Mouse (Mus musculus) cerebellum, postnatal 4 days (tissue): Measurements from ENCODE around the gene Psma6.
A peak's percentile ranks its signal among the peaks of the same experiment; 100 is the strongest.
"Not testable (repeated sequence)": the region's sequence is repeated elsewhere in the genome, so short reads cannot be mapped to it uniquely, and the experiment has no call there.

ENCODE experiments used
- DNase-seq, 2 experiments: peaks; one replicate each; pipeline ENCODE4 v3.0.0; 2022; ENCODE audit warnings: low spot score in 2 of 2, mixed read lengths in 1 of 2

Psma6 gene

DNA sequence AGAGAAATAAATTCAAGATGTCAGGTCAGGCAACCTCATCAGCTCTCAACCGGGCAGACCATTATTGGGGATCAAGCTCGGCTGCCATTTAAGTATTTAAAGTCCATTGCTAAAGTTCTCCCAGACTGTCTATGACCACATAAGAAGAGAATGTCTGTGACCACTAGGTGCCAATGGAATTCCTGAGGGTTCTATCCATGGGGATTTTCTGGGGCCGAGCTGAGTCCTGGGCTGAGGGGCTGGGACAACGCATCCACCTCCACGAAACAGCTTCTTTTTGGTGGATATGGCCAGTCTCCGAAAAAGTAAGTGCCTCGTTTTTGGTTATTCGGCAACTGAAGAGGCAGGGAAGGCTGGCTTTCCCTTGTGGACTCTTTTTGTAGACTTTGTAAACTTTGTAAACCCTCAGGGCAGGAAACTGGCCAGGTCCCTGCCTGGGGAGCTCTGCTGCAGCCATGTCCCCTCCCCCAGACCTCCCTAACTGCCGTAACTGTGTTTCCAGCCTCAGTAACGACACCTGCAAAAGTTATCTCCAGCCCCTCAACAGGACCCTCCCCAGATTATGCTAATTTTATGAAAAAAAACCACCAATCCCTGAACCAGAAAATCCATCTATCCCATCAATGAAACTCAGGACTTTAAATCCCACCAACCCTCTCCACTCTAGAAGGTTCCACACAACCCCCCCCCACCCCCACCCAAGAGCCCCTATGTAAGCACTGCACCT is at the start of gene Psma6:
Gene Psma6 (plus strand): TSS at position 200 of the 727 bp plus-strand sequence.
- DNase-seq = no peak

DNA sequence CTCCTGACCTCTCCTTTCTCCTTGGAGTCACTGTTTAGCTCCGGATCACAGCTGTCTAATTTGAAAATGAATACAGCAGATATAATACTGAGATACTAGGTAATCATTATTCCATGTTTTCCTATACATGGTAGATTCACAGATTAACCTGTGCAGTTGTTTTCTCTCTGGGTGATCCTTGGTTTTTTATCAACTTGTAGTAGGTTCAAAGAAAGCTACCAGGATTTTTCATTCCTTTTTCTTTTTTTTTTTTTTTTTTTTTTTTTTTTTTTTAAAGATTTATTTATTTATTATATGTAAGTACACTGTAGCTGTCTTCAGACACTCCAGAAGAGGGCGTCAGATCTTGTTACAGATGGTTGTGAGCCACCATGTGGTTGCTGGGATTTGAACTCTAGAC is 45.5 kb upstream of the Psma6 start:
- not testable (repeated sequence) for DNase-seq

DNA sequence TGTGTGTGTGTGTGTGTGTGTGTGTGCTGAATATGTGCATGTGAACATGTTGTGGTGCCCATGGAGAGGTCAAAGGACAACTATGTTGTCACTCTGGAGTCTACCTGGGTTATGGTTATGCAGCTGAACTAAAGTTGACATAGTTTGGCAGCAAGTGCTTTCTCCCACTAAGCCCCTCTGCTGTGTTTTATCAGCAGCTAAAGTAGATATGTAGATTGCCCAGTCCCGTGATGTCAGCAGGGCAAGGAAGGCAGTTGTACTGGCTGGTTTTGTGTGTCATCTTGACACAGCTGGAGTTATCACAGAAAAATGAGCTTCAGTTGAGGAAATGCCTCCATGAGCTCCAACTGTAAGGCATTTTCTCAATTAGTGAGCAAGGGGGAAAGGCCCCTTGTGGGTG is 41.0 kb upstream of the Psma6 start:
- not testable (repeated sequence) for DNase-seq

DNA sequence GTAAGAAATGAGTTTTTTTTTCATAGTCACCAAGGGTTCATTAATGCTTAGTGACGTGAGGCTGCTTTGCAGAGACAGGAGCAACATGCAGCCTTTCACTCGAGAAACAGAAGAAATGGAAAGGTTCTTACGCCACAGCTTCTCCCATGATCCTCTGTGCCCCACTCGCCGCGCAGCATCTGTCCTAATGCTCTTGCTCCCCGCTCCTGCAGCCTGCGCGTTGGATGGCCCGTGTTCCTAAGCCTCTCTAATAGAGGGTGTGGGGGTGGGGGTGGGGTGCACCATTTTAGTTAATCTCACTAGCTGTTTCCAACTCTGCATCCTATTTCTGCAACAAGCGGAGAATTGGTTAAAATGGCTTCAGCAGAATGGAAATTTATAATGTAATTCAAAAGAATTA is 40.0 kb upstream of the Psma6 start:
- DNase-seq = no peak

DNA sequence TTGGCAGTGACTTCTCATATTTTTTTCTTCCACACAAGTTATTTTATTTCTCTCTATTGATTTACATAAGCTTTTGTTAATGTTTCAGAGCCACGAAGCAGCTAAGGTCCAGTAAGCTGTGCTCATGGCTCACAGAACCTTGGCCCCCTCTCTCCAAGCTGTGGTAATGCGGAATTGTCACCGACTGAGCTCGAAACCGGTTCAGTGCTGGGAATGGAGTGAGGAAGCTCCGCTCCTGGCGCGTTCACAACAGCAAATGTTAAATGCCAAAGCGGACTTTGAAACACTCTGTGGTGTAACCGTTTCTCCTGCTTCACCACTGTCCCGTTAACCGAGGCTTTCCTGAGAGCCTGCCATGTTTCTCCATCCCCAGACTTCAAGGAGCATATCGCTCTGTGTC is 39.4 kb upstream of the Psma6 start:
- DNase-seq = no peak

DNA sequence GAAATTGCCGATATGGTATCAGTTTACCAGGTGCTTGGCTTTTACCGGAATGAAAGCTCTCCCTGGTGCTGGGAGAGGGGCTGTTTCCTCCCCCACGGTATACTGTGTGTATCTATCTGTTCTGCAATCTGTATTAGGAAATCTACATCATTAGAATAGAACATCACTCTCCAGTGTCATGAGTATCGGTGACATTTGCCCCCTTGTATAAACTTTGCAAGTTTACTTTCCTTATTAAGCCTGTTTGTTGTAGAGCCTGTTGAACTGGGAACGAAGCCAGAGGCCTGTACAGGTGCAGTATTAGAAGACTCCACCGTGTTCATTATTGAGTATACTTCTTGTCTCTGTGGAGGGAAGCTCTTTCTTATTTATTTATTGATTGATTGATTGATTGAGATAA is 30.6 kb upstream of the Psma6 start:
- no peak for DNase-seq

DNA sequence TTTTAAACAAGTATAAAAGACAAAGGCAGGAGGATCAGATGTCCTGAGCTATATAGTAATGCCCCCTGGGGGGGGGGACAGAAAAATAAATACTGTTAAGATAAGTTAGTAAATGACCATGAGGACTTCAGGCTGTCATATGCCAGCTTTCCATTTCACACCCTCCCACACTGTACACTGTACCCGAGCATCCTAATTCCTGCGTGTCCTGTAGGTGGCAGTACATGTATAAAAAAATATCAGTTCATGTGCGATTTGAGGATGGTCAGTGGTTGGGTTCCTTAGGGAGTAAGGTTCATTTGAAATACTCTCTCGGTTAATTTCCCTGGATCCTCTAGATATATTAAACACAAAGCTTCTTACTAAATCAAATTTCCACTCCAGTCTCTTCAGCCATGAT is 29.1 kb upstream of the Psma6 start:
- DNase-seq = peak in 1 of 2 experiments; percentile 21

DNA sequence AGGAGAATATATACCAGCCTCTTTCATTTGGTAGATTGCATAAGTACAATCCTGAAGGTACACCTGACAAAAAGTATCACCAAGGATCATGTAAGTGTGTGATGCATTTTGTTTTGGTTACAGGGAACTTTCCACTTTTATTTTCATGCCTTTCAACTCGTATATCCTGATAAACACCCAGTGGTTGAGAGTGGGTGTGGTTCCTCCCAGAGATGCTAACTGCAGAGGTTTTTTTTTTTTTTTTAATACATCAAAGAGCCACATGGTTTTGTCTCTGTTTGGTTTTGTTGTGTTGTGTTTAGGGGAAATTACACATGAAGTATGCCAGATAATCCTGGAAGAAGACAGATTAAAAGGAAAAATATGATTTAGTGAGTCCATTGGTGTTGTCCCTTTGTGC is 26.7 kb upstream of the Psma6 start:
- no peak for DNase-seq

DNA sequence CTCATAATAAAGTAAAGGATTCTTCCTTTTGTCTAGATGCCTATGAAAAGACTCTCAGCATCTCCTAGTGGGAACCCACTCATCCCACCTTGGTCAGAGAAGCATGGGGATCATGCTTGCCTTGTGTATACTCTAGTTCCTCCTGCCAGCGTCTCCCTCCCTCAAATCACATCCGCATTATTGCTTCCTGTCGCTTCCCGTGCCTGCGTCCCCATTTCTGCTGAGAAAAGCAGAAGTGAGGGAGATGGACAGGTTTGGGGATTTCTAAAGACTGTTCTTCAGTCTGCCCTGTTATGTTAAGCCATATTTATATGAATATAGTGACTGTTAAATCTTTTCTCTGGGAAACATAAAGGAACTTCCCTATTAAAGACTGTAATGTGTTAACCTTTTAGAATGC is 23.1 kb upstream of the Psma6 start:
- DNase-seq = no peak

DNA sequence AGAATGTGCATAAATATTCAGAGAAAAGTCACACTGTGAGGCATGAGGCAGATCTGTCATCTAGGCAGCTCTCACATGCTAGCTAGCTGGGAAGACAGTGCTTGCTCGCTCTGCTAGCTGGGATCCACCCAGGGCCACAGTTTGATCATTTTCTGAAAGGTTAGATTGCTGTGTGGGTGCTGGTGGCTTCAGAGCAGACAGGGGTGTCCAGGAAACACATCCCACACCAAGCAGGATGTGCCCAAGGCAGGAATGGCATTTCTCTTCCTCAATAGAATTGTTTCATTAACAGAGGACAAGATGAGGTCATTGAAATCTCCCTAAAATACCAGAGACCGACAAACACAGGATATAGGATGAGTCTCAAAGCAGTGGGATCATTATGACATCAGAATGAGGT is 18.9 kb upstream of the Psma6 start:
- no peak for DNase-seq

DNA sequence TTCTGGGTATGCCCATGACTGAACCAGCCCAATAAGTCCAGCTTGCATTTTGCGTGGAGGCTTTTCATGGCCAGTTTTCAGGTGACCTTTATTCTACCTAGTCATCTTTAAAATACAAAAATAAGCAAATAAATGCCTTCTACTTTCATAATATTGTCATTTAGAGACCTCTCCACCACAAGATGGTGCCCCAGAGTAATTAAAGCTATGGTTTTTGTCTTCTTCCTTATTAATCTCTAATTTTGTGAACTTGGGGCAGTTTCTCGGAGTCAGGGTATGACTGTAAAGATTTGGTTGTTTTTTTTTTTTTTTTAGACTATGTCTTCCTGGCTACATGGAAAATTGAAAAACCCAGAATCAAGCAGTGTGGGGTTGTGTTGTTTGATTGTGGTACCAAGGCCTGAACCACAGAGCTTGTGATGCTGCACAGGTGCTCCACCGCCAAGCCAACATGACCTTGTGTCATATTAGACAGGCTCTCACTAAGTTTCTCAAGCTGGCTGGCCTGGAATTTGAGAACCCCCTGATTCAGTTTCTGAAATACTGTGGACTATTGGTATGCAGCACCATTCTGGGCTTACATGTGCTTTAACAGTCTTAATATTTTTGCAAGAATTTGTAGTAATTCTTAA is 11.5 kb upstream of the Psma6 start:
- no peak for DNase-seq

DNA sequence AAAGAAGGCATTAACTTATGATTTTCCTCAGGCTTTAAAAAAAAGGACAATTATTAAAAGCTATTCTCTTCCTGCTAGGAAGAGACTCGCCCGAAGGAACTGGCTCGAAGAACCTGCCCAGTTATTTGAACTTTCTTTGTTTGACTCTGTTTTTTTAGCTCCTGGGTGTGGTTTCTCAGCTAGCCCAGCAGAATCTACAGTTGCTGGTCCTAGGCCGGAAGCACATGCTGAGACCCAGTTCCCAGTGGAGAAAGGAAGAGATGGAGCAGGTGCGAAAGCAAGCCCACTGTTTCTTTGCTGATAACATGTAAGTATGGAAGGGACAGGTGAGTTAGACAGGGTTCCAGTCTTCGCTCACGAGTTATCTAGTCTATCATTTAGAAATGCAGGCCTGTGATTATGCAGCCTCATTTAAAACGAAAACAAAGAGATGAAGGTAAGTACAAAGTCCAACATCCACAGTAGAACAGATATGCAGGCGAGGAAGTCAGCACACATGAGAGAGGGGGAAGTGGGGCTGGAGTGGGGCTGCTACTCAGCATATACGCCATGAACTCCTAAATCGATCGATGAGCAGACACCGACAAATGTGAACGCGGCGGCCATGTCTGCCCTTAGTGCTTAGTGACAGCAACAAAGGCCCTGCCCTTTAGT is 6.9 kb upstream of the Psma6 start:
- DNase-seq = no peak

DNA sequence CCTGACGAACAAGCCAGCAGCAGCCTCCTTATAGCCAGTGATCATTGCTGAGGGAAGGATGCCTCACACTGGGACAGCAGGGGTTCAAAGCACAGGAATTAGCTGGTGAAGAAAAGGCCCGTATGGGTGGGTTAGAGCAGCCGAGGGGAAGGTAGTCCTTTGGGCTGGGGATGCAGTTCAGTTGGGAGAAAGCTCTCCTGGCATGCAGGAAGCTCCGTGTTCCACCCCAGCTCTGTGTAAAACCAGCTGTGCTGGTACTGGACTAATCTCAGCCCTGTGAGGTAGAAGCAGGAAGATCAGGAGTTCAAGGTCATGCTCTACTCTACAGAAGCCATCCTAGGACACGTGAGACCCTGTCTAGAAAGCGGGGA is 6.4 kb upstream of the Psma6 start:
- no peak for DNase-seq

DNA sequence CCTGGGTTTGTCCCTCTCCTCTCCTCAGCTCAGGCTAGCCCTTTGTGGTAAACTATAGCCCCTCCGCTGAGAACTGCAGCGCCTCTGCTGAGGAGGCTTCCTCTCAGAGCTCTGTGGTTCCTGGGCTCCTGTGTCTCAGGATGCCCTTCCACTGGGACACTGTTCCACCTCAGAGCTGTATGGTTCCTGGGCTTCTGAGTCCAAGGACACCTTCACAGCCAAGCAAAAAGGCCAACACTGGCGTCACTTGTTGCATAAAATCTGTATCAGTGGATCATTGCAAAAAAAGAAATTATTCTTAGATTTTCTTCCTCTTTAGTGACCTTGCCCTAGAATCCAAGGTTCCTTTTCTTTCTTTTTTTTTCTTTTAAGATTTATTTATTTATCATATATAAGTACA is 804 bp downstream of the Psma6 start:
- no peak for DNase-seq

DNA sequence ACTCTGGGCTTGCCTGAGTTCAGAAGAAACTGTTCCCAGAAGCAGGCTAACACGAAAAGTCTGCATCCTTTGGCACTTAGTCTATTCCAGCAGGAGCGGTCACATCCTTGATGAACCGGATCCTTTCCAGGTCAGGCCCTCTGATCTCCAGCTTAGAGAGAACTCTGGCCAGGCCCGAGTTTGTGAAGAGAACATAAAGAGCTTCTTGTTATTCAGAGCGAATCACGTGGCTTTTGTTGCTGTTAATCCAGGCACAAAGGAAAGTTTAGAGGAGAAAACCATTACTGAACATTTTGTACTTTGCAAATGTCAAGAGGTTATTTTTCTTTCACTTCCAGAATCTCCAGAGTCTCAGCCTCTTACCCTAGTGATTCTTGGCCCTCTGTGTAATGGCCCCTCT is 1.9 kb downstream of the Psma6 start:
- no peak for DNase-seq

DNA sequence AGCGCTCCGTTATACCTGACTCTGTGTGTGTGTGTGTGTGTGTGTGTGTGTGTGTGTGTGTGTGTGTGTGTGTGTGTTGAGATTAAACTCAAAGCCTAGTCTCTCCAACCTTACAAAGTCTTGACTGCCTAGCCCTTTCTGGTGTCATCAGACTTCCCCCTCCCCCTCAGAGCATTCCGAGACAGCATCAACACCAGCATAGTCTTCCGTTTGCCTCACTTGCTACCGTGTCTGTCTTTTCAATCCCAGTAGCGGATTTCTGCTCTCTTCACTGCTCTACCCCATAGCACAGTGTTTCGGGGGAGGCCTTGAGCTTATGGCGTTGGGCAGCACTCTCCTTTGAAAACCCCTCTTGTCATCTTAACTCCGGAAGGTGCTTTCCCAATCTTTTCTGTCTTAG is 2.4 kb downstream of the Psma6 start:
- DNase-seq = no peak

DNA sequence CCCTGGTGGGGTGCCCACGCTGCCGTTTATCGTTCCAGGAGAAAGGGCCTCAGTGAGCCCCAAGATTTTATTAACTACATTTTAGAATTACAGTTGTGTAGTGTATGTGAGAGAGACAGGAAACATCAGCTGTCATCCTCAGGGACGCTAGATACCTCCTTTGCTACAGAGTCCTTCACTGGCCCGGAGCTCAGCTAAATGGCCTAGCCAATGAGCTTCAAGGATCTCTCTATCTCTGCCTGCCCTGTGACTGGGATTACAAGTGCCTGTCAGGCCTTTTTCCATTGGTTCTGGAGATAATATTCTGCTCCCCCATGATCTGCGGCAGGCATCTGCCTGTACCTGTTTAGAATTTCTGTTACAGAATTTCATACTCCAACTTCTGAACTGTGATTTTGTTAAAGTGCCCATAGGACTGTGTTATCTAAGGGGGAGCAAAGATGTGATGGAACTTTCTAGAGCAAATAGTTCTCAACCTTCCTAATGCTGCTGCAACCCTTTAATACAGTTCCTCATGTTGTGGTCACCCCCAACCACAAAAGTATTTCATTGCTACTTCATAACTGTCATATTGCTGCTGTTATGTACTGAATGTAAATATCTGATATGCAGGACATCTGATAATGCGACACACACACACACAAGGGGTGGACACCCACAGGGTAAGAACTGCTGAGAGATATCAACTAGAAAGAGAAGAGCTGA is 3.2 kb downstream of the Psma6 start:
- DNase-seq = no peak

DNA sequence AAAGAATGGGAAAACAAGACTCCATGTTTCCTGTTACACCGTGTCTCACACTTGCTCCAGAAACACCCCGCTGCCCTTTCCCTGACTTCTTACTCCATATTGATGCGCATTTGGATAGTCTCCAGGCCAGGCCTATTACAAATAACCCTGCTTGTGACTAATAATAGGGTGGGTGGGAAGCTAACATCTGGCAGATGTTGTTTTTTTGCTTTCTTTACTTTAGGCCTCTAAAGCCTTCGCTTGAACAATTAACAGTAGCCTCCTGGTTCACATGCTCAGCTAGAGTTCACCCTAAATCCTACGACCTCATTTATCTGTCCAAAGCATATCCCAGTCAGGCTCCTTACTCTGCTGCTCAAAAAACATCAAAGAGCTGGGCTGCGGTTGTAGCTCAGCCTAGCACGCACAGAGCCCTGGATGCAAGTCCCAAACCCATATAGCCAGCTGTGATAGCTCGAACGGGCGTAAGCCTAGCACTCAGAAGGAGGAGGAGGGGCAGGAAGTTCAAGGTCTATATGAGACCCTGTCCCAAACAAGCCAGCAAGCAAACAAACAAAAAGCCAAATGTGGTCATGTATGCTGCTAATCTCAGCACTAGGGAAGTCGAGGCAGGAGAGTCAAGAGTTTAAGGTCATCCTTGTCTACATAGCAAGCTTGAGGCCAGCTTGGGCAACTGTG is 3.9 kb downstream of the Psma6 start:
- no peak for DNase-seq

DNA sequence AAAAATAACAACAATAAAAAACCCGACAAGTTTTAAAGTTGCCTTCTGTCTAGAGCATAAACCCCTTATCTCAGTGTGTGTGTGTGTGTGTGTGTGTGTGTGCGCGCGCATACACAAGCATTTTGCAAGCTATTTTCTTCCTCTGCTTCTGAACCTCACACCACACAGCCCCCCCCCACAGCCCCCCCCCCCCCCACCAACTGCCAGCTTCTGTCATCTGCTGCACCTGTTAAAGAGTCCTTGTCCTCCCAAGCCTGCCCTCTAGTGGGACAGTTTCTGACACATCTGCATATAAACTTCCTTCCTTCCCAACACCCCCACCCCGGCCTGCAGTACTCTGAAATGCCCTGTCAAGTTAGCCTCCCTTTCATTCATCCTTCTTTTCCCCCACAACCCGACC is 4.5 kb downstream of the Psma6 start:
- peak in 1 of 2 experiments; percentile 26 for DNase-seq

DNA sequence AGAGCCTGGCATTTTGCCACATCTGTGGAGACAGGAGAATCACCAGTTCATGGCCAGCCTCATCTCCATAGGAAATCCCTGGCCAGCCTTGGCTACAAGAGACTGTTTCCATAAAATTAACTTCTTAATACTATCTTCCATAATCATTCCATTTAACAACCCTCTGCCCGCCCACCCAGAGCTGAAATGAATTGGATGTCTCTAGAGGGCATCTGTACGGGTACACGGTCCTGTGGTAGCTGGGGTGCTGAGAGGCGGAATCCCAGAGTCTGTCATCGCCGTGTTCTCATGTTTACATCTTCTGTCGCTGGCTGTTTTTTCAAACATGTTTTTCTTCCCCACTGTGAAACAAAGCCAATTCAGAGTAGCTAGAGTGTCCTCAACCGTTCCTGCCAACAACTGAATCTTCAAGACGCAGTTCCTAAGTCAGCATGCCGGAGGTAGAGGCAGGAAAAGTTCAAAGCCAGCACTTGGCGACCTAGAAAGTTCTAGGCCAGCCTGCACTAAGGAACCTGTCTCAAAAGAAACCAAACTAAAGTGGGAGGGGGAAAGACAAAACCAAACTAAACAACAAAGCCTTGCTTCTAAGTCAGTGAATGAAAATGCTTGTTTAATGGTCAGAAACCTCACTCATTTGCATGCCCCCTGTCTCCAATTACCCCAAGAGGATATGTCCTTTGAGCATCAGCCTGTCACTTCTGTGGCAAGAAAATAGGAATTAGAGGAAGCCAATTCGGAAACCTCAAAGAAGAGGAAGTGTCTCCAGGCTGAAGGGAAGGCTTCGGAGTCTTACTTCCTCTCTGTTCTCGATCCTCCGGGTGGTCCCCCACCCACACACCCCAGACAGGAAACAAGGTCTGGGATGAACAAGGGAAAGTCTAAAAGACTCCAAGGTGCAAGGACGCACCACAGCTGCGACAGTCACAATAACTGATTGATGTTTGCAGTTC is 5.4 kb downstream of the Psma6 start:
- no peak for DNase-seq

DNA sequence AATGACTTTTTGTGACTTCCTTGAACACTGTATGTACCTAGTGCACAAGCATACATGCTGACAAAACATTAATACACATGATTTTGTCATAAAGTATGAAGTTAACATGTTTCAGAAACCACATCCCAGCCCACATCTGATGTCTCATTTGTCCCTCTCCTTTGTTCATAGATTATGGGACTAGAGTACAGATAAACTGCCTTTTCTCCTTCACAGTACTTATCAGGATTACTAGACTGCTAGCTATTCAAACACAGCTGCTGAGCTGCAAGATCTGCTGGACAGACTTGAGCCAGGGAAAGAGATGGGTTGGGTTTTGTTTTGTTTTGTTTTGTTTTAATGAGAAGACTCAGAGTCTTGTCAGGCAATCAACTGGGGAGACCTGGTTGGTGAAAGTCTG is 8.1 kb downstream of the Psma6 start:
- DNase-seq = no peak
